Mouse (Mus musculus): ENCODE results near the gene Sdk1. TPM values are rescaled to one million over a fixed set of nuclear protein-coding genes. Genes with fewer than 3 reads are reported as not detected.

Sdk1 gene
- polyA plus RNA-seq, 1 experiment from 2014 or later: 2.0 TPM

DNA sequence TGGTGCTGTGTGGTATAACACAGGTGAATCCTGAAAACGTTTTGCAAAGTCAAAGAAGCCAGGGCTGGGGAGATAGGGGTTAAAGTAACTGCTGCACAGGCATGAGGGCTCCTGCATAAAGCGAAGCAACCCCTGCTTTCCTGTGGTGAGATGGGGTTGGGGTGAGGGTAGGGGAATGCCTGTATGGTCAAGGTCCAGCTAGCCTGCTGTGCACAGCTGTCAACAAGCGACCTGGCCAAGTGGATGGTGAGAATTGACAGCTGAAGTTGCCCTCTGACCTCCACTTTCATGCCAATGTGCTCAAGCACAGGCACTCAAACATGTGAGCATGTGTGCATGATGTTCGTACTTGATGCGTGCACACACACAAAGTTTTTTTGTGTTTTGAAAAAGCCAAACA, 639.4 kb downstream of the Sdk1 start:
- Histone ChIP-seq H3K4me1 (ENCODE audit: control insufficient read depth, insufficient read depth, low read depth, low read length) (no peaks in the 10 kb centered on the region), H3K9ac (ENCODE audit: low read depth, low read length) (no peak overlapping the region), H3K9me3 (ENCODE audit: control insufficient read depth, low read length) (no peaks in the 10 kb centered on the region), H3K27ac (ENCODE audit: low read depth, low read length) (no peak overlapping the region), H3K27me3 (replicated peaks; ENCODE audit: control insufficient read depth, insufficient read depth, low read length) (no peaks in the 10 kb centered on the region), H3K4me3 (ENCODE audit: low read length) (no peak overlapping the region), H3K4me2 (ENCODE audit: low read length) (no peak overlapping the region), H3K36me3 (ENCODE audit: control insufficient read depth, insufficient read depth, low read length) (no peaks in the 10 kb centered on the region)
- WGBS: 59% methylated on average over 5 of the region's 5 CpGs
- ATAC-seq: no peak

DNA sequence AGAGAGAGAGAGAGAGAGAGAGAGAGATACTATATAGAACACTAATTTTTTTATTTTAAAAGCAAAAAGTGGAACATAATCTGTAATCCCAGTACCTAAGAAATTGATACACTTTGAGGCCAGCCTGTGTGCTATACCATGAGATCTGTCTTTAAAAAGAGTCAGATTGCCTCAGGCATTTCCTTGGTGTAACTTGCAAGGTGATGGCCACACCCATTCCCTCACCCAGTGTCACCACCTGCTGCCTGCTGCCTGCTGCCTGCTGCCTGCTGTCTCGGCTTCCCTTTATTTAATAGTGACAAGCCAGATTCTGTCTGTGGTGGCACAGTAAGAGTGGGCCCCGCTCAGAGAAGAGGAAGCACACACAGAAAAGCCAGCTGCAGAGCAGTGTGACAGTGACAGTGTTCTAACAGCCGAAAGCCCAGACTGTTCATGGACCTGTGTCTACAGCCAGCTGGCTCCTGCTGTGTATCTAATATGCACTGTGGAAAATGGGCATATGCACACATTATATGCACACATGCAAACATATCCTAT, 642.9 kb downstream of the Sdk1 start:
- Histone ChIP-seq H3K9me3 (ENCODE audit: control insufficient read depth, low read length) (no peaks in the 10 kb centered on the region), H3K27ac (ENCODE audit: low read depth, low read length) (no peak overlapping the region), H3K4me2 (ENCODE audit: low read length) (no peak overlapping the region), H3K9ac (ENCODE audit: low read depth, low read length) (no peak overlapping the region), H3K4me1 (ENCODE audit: control insufficient read depth, insufficient read depth, low read depth, low read length) (peaks cover under 1% of the 10 kb centered on the region), H3K4me3 (ENCODE audit: low read length) (no peak overlapping the region), H3K36me3 (ENCODE audit: control insufficient read depth, insufficient read depth, low read length) (no peaks in the 10 kb centered on the region), H3K27me3 (replicated peaks; ENCODE audit: control insufficient read depth, insufficient read depth, low read length) (no peaks in the 10 kb centered on the region)
- ATAC-seq: no peak; the same call in 1 of the 2 replicates
- 37% methylated on average over 3 of the region's 3 CpGs for WGBS

DNA sequence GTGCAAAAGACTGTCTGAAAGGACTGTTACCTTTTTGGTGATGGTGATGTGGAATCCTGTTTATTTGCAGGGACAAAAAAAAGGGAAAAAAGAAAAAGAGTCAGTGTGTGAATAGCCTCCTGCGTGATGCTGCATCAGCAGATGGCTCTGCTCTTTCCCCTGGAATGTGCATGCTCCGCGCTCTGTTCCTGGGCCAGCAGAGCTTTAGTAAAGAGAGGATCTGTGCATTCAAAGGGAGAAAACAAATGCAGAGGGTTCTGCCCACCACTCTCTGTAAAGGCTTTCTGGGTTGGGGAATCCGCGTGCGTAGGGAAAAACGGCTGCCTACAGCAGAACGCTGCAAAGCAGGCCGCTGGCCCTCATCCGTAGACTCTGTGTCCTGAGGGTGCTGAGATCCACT, 644.7 kb downstream of the Sdk1 start:
- H3K27ac ChIP-seq (ENCODE audit: low read depth, low read length): no peak overlapping the region
- H3K4me1 ChIP-seq (ENCODE audit: control insufficient read depth, insufficient read depth, low read depth, low read length): peaks cover 5% of the 10 kb centered on the region
- 50% methylated on average over 10 of the region's 10 CpGs for WGBS
- H3K4me3 ChIP-seq (ENCODE audit: low read length): no peak overlapping the region
- H3K4me2 ChIP-seq (ENCODE audit: low read length): no peak overlapping the region
- no peak for ATAC-seq
- no peaks in the 10 kb centered on the region for H3K36me3 ChIP-seq (ENCODE audit: control insufficient read depth, insufficient read depth, low read length)
- H3K9me3 ChIP-seq (ENCODE audit: control insufficient read depth, low read length): no peaks in the 10 kb centered on the region
- no peaks in the 10 kb centered on the region for H3K27me3 ChIP-seq (replicated peaks; ENCODE audit: control insufficient read depth, insufficient read depth, low read length)
- peak overlapping the region; percentile 14; the same call in 1 of the 2 replicates for H3K9ac ChIP-seq (ENCODE audit: low read depth, low read length)

DNA sequence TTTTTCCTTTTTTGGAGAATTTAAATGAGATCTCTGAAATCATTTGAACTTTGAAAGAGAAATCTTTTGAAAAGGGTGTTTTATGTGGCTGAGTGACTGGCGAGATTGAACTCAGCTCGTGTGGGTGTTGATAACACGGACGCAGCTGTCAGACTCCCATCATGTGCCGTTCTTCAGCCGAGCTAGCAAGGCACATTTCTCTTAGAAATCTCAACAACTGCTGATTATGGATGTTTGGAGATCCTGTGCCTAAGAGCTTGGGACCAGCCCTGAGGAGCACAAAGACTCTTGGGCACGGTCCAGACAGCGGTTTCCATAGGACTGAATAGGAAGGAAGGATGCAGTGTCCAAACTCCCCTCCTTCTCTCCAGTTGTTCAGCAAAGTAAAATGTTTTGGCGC, 648.5 kb downstream of the Sdk1 start:
- no peaks in the 10 kb centered on the region for H3K27me3 ChIP-seq (replicated peaks; ENCODE audit: control insufficient read depth, insufficient read depth, low read length)
- 26% methylated on average over 9 of the region's 9 CpGs for WGBS
- H3K9ac ChIP-seq (ENCODE audit: low read depth, low read length): no peak overlapping the region
- no peak for ATAC-seq
- no peak overlapping the region for H3K4me3 ChIP-seq (ENCODE audit: low read length)
- H3K27ac ChIP-seq (ENCODE audit: low read depth, low read length): no peak overlapping the region
- H3K4me1 ChIP-seq (ENCODE audit: control insufficient read depth, insufficient read depth, low read depth, low read length): peaks cover 5% of the 10 kb centered on the region
- no peak overlapping the region for H3K4me2 ChIP-seq (ENCODE audit: low read length)
- H3K36me3 ChIP-seq (ENCODE audit: control insufficient read depth, insufficient read depth, low read length): no peaks in the 10 kb centered on the region
- H3K9me3 ChIP-seq (ENCODE audit: control insufficient read depth, low read length): no peaks in the 10 kb centered on the region

DNA sequence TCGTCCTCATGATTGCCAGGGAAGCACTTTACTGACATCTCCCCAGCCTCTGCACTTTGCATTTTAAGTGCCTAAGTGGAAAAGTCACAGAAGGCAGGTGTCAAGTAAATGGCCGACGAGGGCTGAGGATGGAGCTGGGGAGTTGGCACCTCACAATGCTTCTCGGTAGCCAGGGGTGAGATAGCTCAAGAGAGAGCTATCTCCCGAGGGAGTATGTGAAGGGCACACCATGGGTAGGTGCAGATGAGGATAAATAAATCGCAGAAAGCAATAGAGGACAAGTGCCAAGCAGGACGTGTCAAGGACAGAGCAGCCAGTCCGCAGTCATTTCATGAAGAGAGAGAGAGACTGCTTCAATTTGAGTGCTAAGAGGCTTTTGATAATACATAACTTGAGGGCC, 655.1 kb downstream of the Sdk1 start:
- no peak overlapping the region for H3K27ac ChIP-seq (ENCODE audit: low read depth, low read length)
- ATAC-seq: no peak
- 86% methylated on average over 8 of the region's 8 CpGs for WGBS
- no peaks in the 10 kb centered on the region for H3K4me1 ChIP-seq (ENCODE audit: control insufficient read depth, insufficient read depth, low read depth, low read length)
- H3K4me2 ChIP-seq (ENCODE audit: low read length): no peak overlapping the region
- H3K36me3 ChIP-seq (ENCODE audit: control insufficient read depth, insufficient read depth, low read length): no peaks in the 10 kb centered on the region
- H3K9me3 ChIP-seq (ENCODE audit: control insufficient read depth, low read length): no peaks in the 10 kb centered on the region
- no peak overlapping the region for H3K9ac ChIP-seq (ENCODE audit: low read depth, low read length)
- H3K27me3 ChIP-seq (replicated peaks; ENCODE audit: control insufficient read depth, insufficient read depth, low read length): no peaks in the 10 kb centered on the region
- no peak overlapping the region for H3K4me3 ChIP-seq (ENCODE audit: low read length)

DNA sequence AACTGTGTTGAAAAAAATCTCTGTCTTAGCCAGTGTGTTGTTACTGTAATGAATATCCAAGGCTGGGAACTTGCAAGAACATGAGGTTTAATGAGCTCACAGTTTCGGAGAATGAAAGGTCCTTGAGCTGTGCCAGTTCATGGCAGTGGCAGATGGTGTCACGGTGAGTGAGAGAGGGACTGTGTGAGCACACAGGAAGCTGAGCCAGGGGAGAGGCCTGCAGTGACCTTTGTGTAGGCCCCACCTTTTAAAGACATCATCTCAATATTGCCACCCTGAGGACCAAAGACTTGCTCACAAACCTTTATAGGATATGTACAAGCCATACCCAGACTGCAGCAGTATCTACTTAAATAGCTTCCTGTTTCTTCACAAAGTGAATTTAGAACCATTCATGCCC, 656.2 kb downstream of the Sdk1 start:
- Histone ChIP-seq H3K4me2 (ENCODE audit: low read length) (no peak overlapping the region), H3K9me3 (ENCODE audit: control insufficient read depth, low read length) (no peaks in the 10 kb centered on the region), H3K27ac (ENCODE audit: low read depth, low read length) (no peak overlapping the region), H3K9ac (ENCODE audit: low read depth, low read length) (no peak overlapping the region), H3K4me3 (ENCODE audit: low read length) (no peak overlapping the region), H3K4me1 (ENCODE audit: control insufficient read depth, insufficient read depth, low read depth, low read length) (no peaks in the 10 kb centered on the region), H3K36me3 (ENCODE audit: control insufficient read depth, insufficient read depth, low read length) (no peaks in the 10 kb centered on the region), H3K27me3 (replicated peaks; ENCODE audit: control insufficient read depth, insufficient read depth, low read length) (no peaks in the 10 kb centered on the region)
- no peak for ATAC-seq
- WGBS: 52% methylated on average over 2 of the region's 2 CpGs

DNA sequence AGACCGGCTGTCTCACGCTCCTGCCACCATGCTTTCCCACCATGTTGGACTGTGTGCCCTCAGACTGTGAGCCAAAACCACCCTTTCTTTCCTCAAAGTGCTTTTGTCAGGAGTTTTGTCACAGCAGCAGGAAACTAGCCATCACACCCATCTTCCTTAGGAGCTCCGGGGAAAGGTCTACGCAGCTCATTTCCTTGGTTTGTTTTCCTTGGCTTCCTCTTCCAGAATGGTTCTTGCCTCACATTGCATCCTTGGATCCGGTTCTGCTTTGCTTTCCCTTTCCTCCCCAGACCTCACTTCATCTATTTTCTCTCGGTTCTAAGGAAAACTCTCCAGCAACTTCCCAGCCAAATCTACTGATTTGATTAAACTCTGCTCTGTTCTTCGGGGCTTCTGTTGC, 658.5 kb downstream of the Sdk1 start:
- H3K9ac ChIP-seq (ENCODE audit: low read depth, low read length): no peak overlapping the region
- H3K27me3 ChIP-seq (replicated peaks; ENCODE audit: control insufficient read depth, insufficient read depth, low read length): no peaks in the 10 kb centered on the region
- ATAC-seq: no peak
- no peak overlapping the region for H3K4me2 ChIP-seq (ENCODE audit: low read length)
- no peak overlapping the region for H3K27ac ChIP-seq (ENCODE audit: low read depth, low read length)
- H3K4me1 ChIP-seq (ENCODE audit: control insufficient read depth, insufficient read depth, low read depth, low read length): no peaks in the 10 kb centered on the region
- no peaks in the 10 kb centered on the region for H3K36me3 ChIP-seq (ENCODE audit: control insufficient read depth, insufficient read depth, low read length)
- no peak overlapping the region for H3K4me3 ChIP-seq (ENCODE audit: low read length)
- H3K9me3 ChIP-seq (ENCODE audit: control insufficient read depth, low read length): no peaks in the 10 kb centered on the region
- WGBS: 87% methylated on average over 7 of the region's 7 CpGs

DNA sequence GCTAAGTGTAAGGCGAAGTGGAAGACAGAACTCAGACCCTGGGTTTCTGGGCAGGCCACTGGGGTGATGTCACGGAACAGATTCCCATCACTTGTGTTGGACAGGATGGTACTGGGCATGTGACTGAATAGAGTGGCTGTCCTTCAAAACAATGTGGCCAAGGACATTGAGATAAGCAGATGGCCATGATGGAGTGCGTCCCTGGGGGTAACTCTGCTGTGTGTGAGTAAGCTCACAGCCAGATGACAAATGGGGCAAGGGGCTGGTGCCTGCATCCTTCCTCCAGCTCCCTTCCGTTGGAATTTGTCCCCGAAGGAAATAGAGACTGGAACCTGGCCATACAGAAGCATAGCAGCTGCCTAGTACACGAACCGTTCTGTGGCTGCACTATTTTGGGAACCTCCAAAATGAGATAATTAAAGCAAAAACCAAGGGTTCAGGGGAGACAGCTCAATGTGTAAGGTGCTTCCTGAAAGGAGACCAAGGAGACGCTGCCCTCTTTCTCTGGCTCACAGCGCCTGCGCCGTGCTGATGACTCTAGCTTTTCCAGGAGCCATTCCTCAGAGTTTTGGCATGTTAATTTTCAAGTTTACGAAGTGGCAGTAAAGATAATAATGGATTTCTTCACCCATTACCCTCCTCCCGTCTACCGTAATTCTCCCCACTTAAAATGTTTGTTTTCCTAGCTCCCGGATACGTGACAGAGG, 661.4 kb downstream of the Sdk1 start:
- Histone ChIP-seq H3K9me3 (ENCODE audit: control insufficient read depth, low read length) (no peaks in the 10 kb centered on the region), H3K27ac (ENCODE audit: low read depth, low read length) (no peak overlapping the region), H3K4me2 (ENCODE audit: low read length) (no peak overlapping the region), H3K36me3 (ENCODE audit: control insufficient read depth, insufficient read depth, low read length) (no peaks in the 10 kb centered on the region), H3K4me1 (ENCODE audit: control insufficient read depth, insufficient read depth, low read depth, low read length) (no peaks in the 10 kb centered on the region), H3K9ac (ENCODE audit: low read depth, low read length) (no peak overlapping the region), H3K4me3 (ENCODE audit: low read length) (no peak overlapping the region), H3K27me3 (replicated peaks; ENCODE audit: control insufficient read depth, insufficient read depth, low read length) (no peaks in the 10 kb centered on the region)
- WGBS: 67% methylated on average over 16 of the region's 16 CpGs
- 0 out of 2 replicates have a peak, but pooled peaks have one; percentile 30 for ATAC-seq

DNA sequence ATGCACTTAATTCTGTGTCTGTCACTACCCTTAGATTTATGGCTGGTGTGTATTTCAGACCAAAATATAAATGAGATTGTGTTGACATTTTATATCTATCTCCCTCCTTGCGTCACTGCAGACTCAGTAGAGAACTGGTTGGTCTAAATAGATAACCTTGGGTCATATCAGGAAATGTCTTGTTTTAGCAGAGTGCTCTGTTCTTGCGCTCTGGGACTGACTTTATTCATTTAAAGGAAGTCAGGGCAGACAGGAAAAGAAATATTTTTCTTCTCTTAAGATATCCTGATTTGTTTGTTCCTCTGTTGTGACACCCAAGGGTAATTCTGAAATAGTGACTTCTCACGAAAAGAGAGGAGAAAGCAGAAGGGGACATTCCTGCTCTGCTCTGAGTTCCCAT, 669.2 kb downstream of the Sdk1 start:
- WGBS: 86% methylated on average over 3 of the region's 3 CpGs
- no peaks in the 10 kb centered on the region for H3K27me3 ChIP-seq (replicated peaks; ENCODE audit: control insufficient read depth, insufficient read depth, low read length)
- H3K27ac ChIP-seq (ENCODE audit: low read depth, low read length): no peak overlapping the region
- H3K4me3 ChIP-seq (ENCODE audit: low read length): no peak overlapping the region
- no peaks in the 10 kb centered on the region for H3K9me3 ChIP-seq (ENCODE audit: control insufficient read depth, low read length)
- no peaks in the 10 kb centered on the region for H3K36me3 ChIP-seq (ENCODE audit: control insufficient read depth, insufficient read depth, low read length)
- no peak overlapping the region for H3K9ac ChIP-seq (ENCODE audit: low read depth, low read length)
- H3K4me1 ChIP-seq (ENCODE audit: control insufficient read depth, insufficient read depth, low read depth, low read length): no peaks in the 10 kb centered on the region
- no peak overlapping the region for H3K4me2 ChIP-seq (ENCODE audit: low read length)
- ATAC-seq: no peak

All from hindbrain, embryonic 16.5 days (tissue).